Mouse (Mus musculus): ENCODE measurements around the gene Krtap5-4. TPM values are rescaled to one million over a fixed set of nuclear protein-coding genes. Genes with fewer than 3 reads are reported as not detected.

The Krtap5-4 gene
- total RNA-seq, 1 experiment from 2014 or later: not detected

GRCm38 (mm10) chr7:142353854-142354253 lies 50.5 kb downstream of the Krtap5-4 start:
- ATAC-seq (replicated peaks; ENCODE audit: insufficient number of reproducible peaks, low FRiP score, low TSS enrichment, poor library complexity, severe bottlenecking): peak; percentile 85

Other genes starting within 250 kb of the Krtap5-4 start
- gene Mob2, start 242.5 kb upstream of the Krtap5-4 start, total RNA-seq (2017): 38.5 to 50.0 TPM (median 45.2 TPM) in 3 replicates
- gene Dusp8, start 207.7 kb upstream of the Krtap5-4 start, total RNA-seq (2017): 0.29 to 1.4 TPM in 2 of 3 replicates, not detected in the other
- gene Gm45618, start 182.8 kb upstream of the Krtap5-4 start, total RNA-seq (2017): not detected in 3 replicates
- gene Gm39115, start 167.5 kb upstream of the Krtap5-4 start, total RNA-seq (2017): not detected in 3 replicates
- gene Gm45337, start 158.9 kb upstream of the Krtap5-4 start, total RNA-seq (2017): not detected in 3 replicates
- not detected in 3 replicates for gene Gm29735, start 146.4 kb upstream of the Krtap5-4 start, total RNA-seq (2017)
- not detected in 3 replicates for gene Gm4553, start 137.8 kb upstream of the Krtap5-4 start, total RNA-seq (2017)
- not detected in 3 replicates for gene Krtap5-2, start 127.5 kb upstream of the Krtap5-4 start, total RNA-seq (2017)
- gene Gm10153, start 113.2 kb upstream of the Krtap5-4 start, total RNA-seq (2017): not detected in 3 replicates
- not detected in 3 replicates for gene Krtap5-3, start 102.2 kb upstream of the Krtap5-4 start, total RNA-seq (2017)
- not detected in 3 replicates for gene Gm7579, start 91.7 kb upstream of the Krtap5-4 start, total RNA-seq (2017)
- not detected in 3 replicates for gene Krtap5-5, start 73.6 kb upstream of the Krtap5-4 start, total RNA-seq (2017)
- not detected in 3 replicates for gene Gm40460, start 62.5 kb upstream of the Krtap5-4 start, total RNA-seq (2017)
- gene Gm2431, start 45.2 kb upstream of the Krtap5-4 start, total RNA-seq (2017): not detected in 3 replicates
- gene Gm4559, start 29.2 kb upstream of the Krtap5-4 start, total RNA-seq (2017): not detected in 3 replicates
- not detected in 3 replicates for gene Krtap5-1, start 6.4 kb upstream of the Krtap5-4 start, total RNA-seq (2017)
- 10.2 to 46.5 TPM (median 13.9 TPM) in 3 replicates for gene Ifitm10, start 70.2 kb downstream of the Krtap5-4 start, total RNA-seq (2017)
- gene Gm49369, start 79.1 kb downstream of the Krtap5-4 start, total RNA-seq (2017): 242 to 452 TPM (median 290 TPM) in 3 replicates
- gene Ctsd, start 84.5 kb downstream of the Krtap5-4 start, total RNA-seq (2017): 304 to 518 TPM (median 326 TPM) in 3 replicates
- gene Syt8, start 131.3 kb downstream of the Krtap5-4 start, total RNA-seq (2017): not detected in 3 replicates
- 7.5 to 20.6 TPM (median 11.3 TPM) in 3 replicates for gene Tnni2, start 138.3 kb downstream of the Krtap5-4 start, total RNA-seq (2017)
- 1,011 to 1,374 TPM (median 1,247 TPM) in 3 replicates for gene Lsp1, start 157.3 kb downstream of the Krtap5-4 start, total RNA-seq (2017)
- 13.6 to 16.7 TPM (median 15.5 TPM) in 3 replicates for gene Tnnt3, start 195.3 kb downstream of the Krtap5-4 start, total RNA-seq (2017)
- gene Mrpl23, start 229.1 kb downstream of the Krtap5-4 start, total RNA-seq (2017): 9.7 to 34.1 TPM (median 22.6 TPM) in 3 replicates